Mouse (Mus musculus): ENCODE results near the gene Egln1.

Egln1 gene

DNA sequence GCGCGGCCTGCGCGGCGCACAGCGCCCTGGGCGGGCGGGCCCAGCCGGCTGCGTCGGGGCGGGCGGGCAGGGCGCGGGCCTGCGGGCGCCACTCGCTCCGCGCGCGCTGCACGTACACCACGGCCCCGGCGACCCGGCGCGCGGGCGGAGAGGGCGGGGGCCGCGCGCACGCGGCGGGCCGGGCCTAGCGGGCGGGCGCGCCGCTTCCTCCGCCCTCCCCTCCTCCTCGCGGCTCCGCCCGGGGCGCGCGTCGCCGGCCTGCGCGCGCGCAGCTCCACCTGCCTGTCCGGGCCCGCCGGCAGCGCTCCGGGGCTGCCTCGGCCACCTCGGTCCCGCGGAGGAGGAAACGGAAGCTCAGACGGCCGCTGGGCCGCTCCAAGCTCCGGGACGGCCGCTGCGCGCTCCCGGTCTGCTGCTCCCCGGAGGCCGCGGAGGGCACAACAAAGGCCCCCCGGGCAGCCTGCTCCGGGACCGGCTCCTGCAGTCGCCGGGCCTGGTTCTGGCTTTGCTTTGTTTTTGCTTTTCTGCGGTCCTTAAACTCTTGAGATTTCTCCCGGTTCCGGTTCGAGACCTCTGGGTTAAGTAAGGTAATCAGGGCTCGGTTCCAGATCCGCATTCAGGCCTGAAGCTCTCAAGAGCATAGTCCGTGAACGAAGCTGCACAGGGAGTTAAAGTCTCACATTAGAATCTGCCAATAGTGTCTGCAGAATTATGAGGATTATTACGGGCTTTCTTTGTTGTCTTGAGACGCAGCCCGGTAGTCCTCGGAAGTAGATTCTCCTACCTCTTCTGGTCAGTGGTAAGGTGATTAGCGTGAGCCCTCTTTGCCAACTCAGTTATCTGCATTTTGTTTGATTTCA lies at the start of gene Egln1:
Egln1 (minus strand) TSS at position 116 of the 860 bp plus-strand sequence.
- in situ Hi-C loops (cut with MseI, MboI) = no loop called here

DNA sequence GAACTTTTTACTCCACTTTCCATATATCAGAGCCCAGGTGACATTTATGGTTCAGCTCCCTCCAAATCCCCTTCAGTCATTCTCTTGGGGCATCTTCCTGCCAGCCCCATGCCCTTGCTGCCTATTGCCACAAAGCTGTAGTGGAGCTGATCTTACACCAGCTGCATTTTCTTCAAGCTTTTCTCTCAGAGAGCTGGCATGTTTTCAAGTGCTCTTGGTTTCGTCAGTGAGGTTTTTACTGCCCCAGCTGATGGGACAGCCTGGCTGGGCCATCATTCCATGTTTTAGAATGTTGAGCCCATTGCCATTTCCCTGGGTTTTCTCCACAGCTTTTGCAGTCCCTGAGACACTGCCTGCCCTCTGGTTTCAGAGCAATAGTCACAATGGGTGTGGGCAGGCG lies 46.7 kb upstream of the Egln1 start:
- in situ Hi-C loops (cut with MseI, MboI) = no loop called here

- in situ Hi-C loops (cut with MseI, MboI) = no loop called here
These were observed 42.5 kb upstream of the Egln1 start for GRCm38 (mm10) chr8:124991668-124991926.

- in situ Hi-C loops (cut with MseI, MboI) = no loop called here
These were observed 42.0 kb upstream of the Egln1 start for GRCm38 (mm10) chr8:124990923-124991667.

DNA sequence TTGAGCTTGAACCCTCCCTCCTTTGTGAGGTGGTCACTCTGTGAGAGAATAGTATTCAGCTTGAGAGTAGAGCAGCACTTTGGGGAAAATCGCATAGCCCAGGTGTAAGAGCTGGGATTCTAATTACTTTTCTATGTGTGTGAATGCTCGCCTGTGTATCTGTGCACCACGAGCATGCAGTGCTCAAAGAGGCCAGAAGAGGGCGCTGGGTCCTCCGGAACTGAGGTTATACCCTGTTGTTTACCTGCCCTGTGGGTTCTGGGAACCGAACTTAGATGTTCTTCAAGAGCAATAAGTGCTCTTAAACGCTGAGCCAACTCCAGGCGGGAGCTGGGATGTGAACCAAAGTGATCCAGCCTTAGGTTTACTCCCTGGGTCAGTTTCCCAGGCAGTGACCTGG lies 31.7 kb upstream of the Egln1 start:
- in situ Hi-C loops (cut with MseI, MboI) = no loop called here

- in situ Hi-C loops (cut with MseI, MboI) = no loop called here
These were observed 30.9 kb upstream of the Egln1 start for GRCm38 (mm10) chr8:124980036-124980435.

DNA sequence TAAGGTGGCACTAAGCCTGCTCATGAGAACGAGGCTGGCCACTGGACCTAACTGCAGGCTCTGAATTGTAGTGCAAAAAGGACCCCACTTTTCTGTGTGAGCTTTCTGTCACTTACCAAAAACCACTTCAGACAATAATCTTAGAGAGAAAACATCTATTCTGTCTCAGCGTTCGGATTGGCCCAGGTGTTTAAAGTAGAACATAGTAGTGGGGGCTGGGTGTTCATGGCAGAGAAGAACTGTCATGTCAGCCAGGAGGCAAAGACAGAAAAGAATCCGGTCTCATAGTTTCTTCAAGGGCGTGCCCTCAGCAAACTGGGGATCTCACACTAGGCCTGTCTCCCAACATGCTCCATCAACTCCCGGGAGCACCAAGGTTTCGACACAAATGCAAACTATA lies 28.9 kb upstream of the Egln1 start:
- in situ Hi-C loops (cut with MseI, MboI) = no loop called here

DNA sequence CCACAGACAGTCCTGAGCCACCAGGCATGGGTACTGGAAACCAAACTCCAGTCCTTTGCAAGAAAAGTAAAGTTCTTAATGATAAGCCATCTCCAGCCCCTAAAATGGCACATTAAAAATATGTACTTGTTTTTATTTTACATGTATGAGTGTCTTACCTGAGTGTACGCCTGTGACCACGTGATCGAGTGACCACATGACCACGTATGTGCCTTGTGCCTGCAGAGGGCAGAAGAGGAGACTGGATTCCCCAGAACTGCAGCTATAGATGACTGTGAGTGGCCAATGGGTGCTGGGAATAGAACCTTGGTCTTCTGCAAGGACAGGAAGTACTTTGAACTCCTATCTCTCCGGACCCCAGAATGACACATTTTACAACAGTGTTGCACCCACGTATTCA lies 27.1 kb upstream of the Egln1 start:
- in situ Hi-C loops (cut with MseI, MboI) = no loop called here

DNA sequence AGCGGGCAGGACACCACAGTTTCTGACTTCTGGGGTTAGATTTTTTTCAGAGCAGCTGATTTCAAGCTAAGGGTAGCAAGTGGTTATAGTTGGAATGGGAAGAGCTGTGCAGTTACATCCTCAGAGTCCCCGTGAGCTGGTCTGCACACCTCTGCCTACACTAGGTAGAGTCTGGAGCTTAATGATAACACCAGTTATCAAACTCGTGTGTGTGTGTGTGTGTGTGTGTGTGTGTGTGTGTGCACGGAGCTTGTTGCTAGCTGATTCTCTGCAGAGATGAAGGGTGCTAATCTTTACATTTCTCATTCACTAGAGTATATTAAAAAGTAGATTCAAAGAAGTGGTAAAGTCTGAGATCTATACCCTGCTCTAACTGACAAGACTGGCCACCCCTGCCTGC lies 25.1 kb upstream of the Egln1 start:
- in situ Hi-C loops (cut with MseI, MboI) = no loop called here

GRCm38 (mm10) chr8:124973221-124973620 lies 24.1 kb upstream of the Egln1 start:
- in situ Hi-C loops (cut with MseI, MboI) = no loop called here

DNA sequence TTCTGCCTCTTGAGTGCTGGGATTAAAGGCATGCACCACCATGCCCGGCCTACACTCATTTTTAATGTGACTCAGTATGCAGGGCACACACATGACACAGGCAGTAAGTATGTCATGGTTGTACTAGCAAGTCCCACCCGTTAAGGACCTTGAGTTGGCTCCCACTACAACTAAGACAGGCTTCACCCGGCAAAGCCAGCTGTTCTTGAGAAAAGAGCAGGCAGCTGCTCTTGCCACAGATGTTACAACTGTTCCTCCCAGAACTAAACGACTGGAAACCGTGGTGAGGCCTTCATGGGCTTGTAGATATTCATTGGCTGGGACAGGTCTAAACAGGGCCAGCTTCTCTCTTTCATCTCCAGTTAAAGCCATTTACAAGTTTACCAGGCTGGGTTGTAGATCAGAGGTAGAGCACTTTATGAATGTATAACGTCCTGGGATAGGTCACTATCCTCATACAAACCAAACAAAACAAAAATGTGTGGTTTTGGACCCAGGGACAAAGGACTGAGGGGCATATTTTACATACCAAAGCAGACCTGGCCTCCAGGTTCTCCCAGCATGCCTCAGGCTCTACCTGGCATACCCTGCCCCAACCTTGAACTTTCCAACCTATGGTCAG lies 21.3 kb upstream of the Egln1 start:
- in situ Hi-C loops (cut with MseI, MboI) = no loop called here

DNA sequence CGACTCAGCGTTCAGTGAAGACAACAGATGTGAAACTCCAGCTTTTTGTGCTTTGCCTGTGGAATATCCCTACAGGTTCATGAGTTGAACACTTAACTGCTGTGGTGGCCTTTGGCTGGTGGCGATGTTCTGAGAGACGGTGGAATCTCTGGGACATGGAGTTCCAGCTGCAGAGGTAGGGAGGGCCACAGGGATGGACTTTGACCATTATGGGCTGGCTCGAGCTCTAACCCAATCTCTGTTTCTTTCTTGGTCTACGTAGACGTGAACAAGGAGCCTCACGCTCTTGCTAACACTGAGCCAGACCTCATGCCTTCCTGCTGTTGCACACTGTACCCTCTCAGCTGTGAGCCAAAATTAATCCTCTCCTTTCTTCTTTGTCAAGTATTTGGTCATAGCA lies 15.8 kb upstream of the Egln1 start:
- in situ Hi-C loops (cut with MseI, MboI) = no loop called here

DNA sequence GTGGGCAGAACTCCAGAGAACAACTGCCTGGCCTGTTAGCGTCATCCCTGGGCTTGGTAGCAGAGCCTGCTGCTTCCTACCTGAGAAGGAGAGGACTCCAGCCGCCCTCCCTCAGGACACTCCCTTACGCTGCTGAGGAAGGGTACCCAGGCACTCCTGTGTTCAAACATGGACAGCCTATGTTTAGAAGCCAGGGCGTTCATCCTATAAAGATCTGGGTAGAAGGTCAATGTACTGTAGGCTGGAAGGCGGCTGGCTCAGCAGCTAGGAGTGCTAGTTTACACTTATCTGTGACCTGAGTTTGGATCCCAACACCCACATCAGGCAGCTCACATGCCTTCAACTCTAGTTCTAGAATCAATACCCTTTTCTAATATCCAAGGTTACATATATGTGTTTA lies 14.1 kb upstream of the Egln1 start:
- in situ Hi-C loops (cut with MseI, MboI) = no loop called here

DNA sequence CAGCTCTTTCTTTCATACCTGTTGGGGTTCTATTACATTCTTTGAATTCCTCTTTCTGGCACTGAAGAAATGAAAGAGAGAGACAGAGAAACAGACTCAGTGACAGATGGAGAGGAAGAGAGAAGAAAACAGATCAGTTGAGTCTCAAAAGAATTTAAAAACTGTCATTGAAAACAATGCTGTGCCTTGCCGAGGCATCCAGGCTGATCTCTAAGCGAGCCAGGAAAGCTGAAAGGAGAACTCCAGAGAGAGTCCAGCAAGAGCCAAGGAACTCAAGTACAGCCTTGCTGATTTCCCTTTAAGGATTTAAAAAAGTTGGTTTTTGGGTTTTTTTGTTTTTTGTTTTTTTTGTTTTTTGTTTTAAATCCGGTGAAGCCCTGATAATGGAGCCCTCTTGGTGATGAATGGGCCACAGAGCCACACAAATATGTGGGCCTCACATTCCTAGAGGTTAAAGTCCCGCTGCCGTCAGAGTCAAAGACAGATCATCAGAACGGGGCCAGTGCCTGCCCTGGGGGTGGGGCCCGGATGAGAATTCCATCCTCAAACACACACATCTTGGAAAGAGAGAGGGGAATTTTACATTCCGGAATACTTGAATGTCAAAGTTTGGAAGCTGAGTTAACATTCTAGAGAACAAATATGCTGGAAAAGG lies 11.2 kb upstream of the Egln1 start:
- in situ Hi-C loops (cut with MseI, MboI) = no loop called here

GRCm38 (mm10) chr8:124959462-124960225 lies 10.5 kb upstream of the Egln1 start:
- in situ Hi-C loops (cut with MseI, MboI) = no loop called here

DNA sequence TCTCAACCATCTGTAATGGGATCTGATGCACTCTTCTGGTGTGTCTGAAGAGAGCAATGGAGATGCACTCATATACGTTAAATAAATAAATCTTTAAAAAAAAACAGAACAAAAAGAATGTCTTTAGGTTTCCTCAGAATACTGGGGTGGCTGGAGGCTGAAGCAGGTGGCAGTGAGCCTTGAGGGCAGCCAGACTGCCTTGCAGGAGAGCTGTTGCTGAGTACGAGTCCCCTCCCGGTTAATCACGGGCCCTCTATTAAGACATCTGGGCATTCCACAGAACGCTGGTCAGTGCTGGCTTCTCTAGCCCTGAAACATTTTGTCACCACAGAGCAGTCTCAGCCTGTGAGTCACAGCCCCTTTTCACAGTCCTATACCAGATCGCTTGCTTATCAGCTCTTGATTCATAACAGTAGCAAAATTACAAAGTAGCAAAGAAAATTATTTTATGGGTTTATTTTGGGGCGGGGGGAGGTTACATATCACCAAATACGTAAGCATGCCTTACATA lies 5.5 kb upstream of the Egln1 start:
- in situ Hi-C loops (cut with MseI, MboI) = no loop called here

- in situ Hi-C loops (cut with MseI, MboI) = no loop called here
These were observed 4.1 kb upstream of the Egln1 start for GRCm38 (mm10) chr8:124953188-124953587.

GRCm38 (mm10) chr8:124950865-124951264 lies 1.7 kb upstream of the Egln1 start:
- in situ Hi-C loops (cut with MseI, MboI) = no loop called here

- in situ Hi-C loops (cut with MseI, MboI) = no loop called here
These were observed 939 bp upstream of the Egln1 start for GRCm38 (mm10) chr8:124950069-124950456.

- in situ Hi-C loops (cut with MseI, MboI) = no loop called here
These were observed 402 bp downstream of the Egln1 start for GRCm38 (mm10) chr8:124948733-124949111.
